Mouse (Mus musculus) kidney, adult 2 months (tissue): ENCODE measurements at regions not wholly inside any gene's neighbourhood (a gene's known extent, or its start where the extent isn't known, plus 50 kb on each side); places are given as distances from the start of the nearest gene placed in this dataset.

Source experiments
- CTCF ChIP-seq: fragments of 200-500 bp; conservative IDR thresholded peaks from 2 replicates; pipeline ENCODE4 v1.5.1; 2011; ENCODE audit warnings: low read depth, mild to moderate bottlenecking, control low read depth, low read length, moderate library complexity, mixed read lengths; ENCODE audit not compliant: insufficient read depth, insufficient read length
- POLR2A ChIP-seq: fragments of 200-500 bp; IDR thresholded peaks from one replicate; pipeline ENCODE4 v1.6.1; 2011; ENCODE audit warnings: low read depth, low read length, control low read depth

DNA sequence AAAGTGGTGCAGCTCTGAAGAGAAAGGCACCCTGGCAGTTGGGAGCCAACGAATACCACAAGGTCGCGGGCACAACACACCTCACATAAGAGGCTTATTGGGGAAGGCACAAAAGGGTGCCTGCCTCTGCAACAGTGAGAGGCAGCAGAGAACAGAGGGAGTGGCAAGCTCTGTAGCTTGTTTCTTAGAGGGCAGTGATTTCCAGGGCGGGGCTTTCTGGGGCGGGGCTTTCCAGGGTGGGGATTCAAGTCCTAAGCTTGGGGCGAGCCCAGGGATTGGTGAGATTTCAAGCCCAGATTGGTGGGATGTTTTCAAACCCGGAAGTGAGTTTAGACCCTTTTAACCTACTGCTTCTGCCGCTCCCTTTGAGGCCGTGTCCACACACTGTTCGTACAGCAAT is 435.8 kb upstream of the Kcnab2 start:
- TF ChIP-seq POLR2A = no peak
- TF ChIP-seq CTCF = no peak
